Mouse (Mus musculus) forebrain, embryonic 10.5 days (tissue): ENCODE results near the gene Krt80. TPM values are rescaled to one million over a fixed set of nuclear protein-coding genes. Genes with fewer than 3 reads are reported as not detected.
A peak's percentile ranks its signal among the peaks of the same experiment; 100 is the strongest.

Source experiments
- DNase-seq: peaks from one replicate; pipeline ENCODE4 v3.0.0-alpha.2; 2017; ENCODE audit warnings: low spot score; ENCODE audit errors: extremely low spot score
- H3K27ac ChIP-seq: fragments of 300-500 bp; sonication (generic); 2 replicates; pipeline ENCODE4 v1.5.1; 2016; ENCODE audit warnings: mild to moderate bottlenecking
- H3K27me3 ChIP-seq: fragments of 300-500 bp; sonication (generic); 2 replicates; pipeline ENCODE4 v1.6.1; 2016; ENCODE audit warnings: mild to moderate bottlenecking; ENCODE audit not compliant: poor library complexity, severe bottlenecking
- H3K36me3 ChIP-seq: fragments of 300-500 bp; sonication (generic); replicated peaks from 2 replicates; pipeline ENCODE4 v1.6.1; 2016; ENCODE audit warnings: mild to moderate bottlenecking, moderate library complexity
- H3K4me1 ChIP-seq: fragments of 300-500 bp; sonication (generic); 2 replicates; pipeline ENCODE4 v1.6.1; 2016
- H3K4me3 ChIP-seq: fragments of 300-500 bp; sonication (generic); 2 replicates; pipeline ENCODE4 v1.5.1; 2016; ENCODE audit warnings: mild to moderate bottlenecking, moderate library complexity
- H3K9me3 ChIP-seq: fragments of 300-500 bp; sonication (generic); 2 replicates; pipeline ENCODE4 v1.6.1; 2016; ENCODE audit warnings: mild to moderate bottlenecking, moderate library complexity
- WGBS: fragments of 180-500 bp; shearing (Covaris S2); methylation state at CpG from one replicate; pipeline ENCODE4 v1.1.7; 2016; 5-methylcytosine and 5-hydroxymethylcytosine counted together
- polyA plus RNA-seq: library from polyadenylated mRNA; unstranded; fragments of >200 nt; fragmentation: Nextera tagmentation; extraction: Ambion mirVana; gene quantifications from 2 replicates; pipeline ENCODE4 v1.2.1, GENCODE M21; 2016

The Krt80 gene
- polyA plus RNA-seq, 1 experiment from 2014 or later: 0.07 TPM

- Histone ChIP-seq H3K27ac (0 out of 2 replicates have a peak overlapping the region, but pooled peaks have one; percentile 3), H3K27me3 (peaks cover 10% of the 10 kb centered on the region; the same call in 1 of the 2 replicates), H3K4me3 (no peak overlapping the region), H3K9me3 (peaks cover 4% of the 10 kb centered on the region; the same call in 1 of the 2 replicates), H3K36me3 (no peaks in the 10 kb centered on the region), H3K4me1 (peaks cover 26% of the 10 kb centered on the region)
- 78% methylated on average over 14 of the region's 14 CpGs for WGBS
- no peak for DNase-seq
These were observed 50.8 kb downstream of the Krt80 start for GRCm38 (mm10) chr15:101318889-101319765.

GRCm38 (mm10) chr15:101317814-101318500, 52.0 kb downstream of the Krt80 start:
- H3K36me3 ChIP-seq: no peaks in the 10 kb centered on the region
- no peaks in the 10 kb centered on the region for H3K9me3 ChIP-seq
- no peak overlapping the region for H3K4me3 ChIP-seq
- no peak overlapping the region for H3K27ac ChIP-seq
- H3K27me3 ChIP-seq: peaks cover 10% of the 10 kb centered on the region; the same call in 1 of the 2 replicates
- H3K4me1 ChIP-seq: peaks cover 26% of the 10 kb centered on the region
- WGBS: 83% methylated on average over 2 of the region's 2 CpGs
- no peak for DNase-seq

- H3K36me3 ChIP-seq: no peaks in the 10 kb centered on the region
- peaks cover 10% of the 10 kb centered on the region; the same call in 1 of the 2 replicates for H3K27me3 ChIP-seq
- DNase-seq: no peak
- H3K27ac ChIP-seq: no peak overlapping the region
- H3K4me1 ChIP-seq: peaks cover 26% of the 10 kb centered on the region
- H3K9me3 ChIP-seq: no peaks in the 10 kb centered on the region
- WGBS: 83% methylated on average over 18 of the region's 18 CpGs
- H3K4me3 ChIP-seq: no peak overlapping the region
These were observed 52.8 kb downstream of the Krt80 start for GRCm38 (mm10) chr15:101316913-101317813.

GRCm38 (mm10) chr15:101316279-101316912, 53.6 kb downstream of the Krt80 start:
- Histone ChIP-seq H3K27me3 (peaks cover 10% of the 10 kb centered on the region; the same call in 1 of the 2 replicates), H3K4me1 (peaks cover 26% of the 10 kb centered on the region), H3K4me3 (peak overlapping the region; percentile 37), H3K36me3 (no peaks in the 10 kb centered on the region), H3K27ac (peak overlapping the region; percentile 48), H3K9me3 (no peaks in the 10 kb centered on the region)
- no peak for DNase-seq
- WGBS: 74% methylated on average over 13 of the region's 13 CpGs

- peak overlapping the region; percentile 37 for H3K4me3 ChIP-seq
These were observed 54.1 kb downstream of the Krt80 start for GRCm38 (mm10) chr15:101315832-101316231.

DNA sequence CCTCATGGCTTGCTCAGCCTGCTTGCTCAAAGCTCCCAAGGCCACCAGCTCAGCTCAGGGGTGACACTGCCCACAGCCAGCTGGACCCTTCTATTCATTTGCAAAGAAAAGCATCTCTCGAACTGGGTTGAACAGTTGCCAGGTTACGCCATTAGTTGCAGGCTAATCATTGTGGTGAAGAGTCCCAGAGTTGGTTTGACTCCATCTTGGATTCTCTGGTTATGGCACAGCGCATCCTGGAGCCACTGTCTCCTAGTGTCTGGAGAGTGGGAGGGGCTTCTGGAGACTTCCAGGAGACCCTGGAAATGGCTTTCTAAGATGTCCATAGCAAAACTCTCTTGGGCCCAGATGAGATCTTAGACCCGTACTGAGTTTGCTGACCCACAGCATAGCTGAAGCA, 54.6 kb downstream of the Krt80 start:
- Histone ChIP-seq H3K27me3 (peaks cover 10% of the 10 kb centered on the region; the same call in 1 of the 2 replicates), H3K36me3 (no peaks in the 10 kb centered on the region), H3K4me3 (peak overlapping the region; percentile 37; the same call in 1 of the 2 replicates), H3K9me3 (no peaks in the 10 kb centered on the region), H3K27ac (peak overlapping the region; percentile 48; the same call in 1 of the 2 replicates), H3K4me1 (peaks cover 26% of the 10 kb centered on the region)
- no peak for DNase-seq
- 93% methylated on average over 4 of the region's 4 CpGs for WGBS

More at GRCm38 (mm10) chr15:101315832-101316231, 54.1 kb downstream of the Krt80 start:
- Histone ChIP-seq H3K27me3 (peaks cover 10% of the 10 kb centered on the region; the same call in 1 of the 2 replicates), H3K27ac (peak overlapping the region; percentile 48), H3K36me3 (no peaks in the 10 kb centered on the region), H3K4me1 (peaks cover 26% of the 10 kb centered on the region), H3K9me3 (no peaks in the 10 kb centered on the region)
- 5% methylated on average over 11 of the region's 11 CpGs for WGBS
- peak; percentile 85 for DNase-seq

DNA sequence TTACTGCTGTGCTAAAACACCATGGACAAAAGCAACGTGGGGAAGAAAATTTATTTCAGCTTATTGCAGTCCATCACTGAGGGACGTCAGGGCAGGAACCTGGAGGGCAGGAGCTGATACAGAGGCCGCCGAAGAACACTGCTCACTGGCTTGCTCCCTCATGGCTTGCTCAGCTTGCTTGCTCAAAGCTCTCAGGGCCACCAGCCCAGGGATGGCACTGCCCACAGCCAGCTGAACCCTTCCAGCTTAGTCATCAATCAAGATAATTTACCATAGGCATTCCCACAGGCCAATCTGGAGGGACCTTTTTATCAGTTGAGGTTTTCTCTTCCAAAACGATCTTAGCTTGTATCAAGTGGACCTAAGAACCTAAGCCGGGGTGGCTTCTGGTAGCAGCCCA, 58.0 kb downstream of the Krt80 start:
- no peak overlapping the region for H3K27ac ChIP-seq
- no peak overlapping the region for H3K4me3 ChIP-seq
- no peak for DNase-seq
- no peaks in the 10 kb centered on the region for H3K9me3 ChIP-seq
- H3K4me1 ChIP-seq: peaks cover 33% of the 10 kb centered on the region
- peaks cover 5% of the 10 kb centered on the region; the same call in 1 of the 2 replicates for H3K27me3 ChIP-seq
- no peaks in the 10 kb centered on the region for H3K36me3 ChIP-seq
- 86% methylated on average over 6 of the region's 6 CpGs for WGBS

- no peak overlapping the region for H3K4me3 ChIP-seq
- WGBS: 71% methylated on average over 14 of the region's 15 CpGs
- no peak for DNase-seq
- H3K9me3 ChIP-seq: no peaks in the 10 kb centered on the region
- H3K27ac ChIP-seq: no peak overlapping the region
- peaks cover 28% of the 10 kb centered on the region for H3K4me1 ChIP-seq
- no peaks in the 10 kb centered on the region for H3K27me3 ChIP-seq
- H3K36me3 ChIP-seq: no peaks in the 10 kb centered on the region
These were observed 58.7 kb downstream of the Krt80 start for GRCm38 (mm10) chr15:101311087-101311770.

- no peaks in the 10 kb centered on the region for H3K27me3 ChIP-seq
- H3K36me3 ChIP-seq: no peaks in the 10 kb centered on the region
- H3K9me3 ChIP-seq: no peaks in the 10 kb centered on the region
- H3K4me3 ChIP-seq: no peak overlapping the region
- no peak for DNase-seq
- WGBS: 56% methylated on average over 5 of the region's 5 CpGs
- no peak overlapping the region for H3K27ac ChIP-seq
- H3K4me1 ChIP-seq: peaks cover 17% of the 10 kb centered on the region
These were observed 60.5 kb downstream of the Krt80 start for GRCm38 (mm10) chr15:101309493-101309892.

DNA sequence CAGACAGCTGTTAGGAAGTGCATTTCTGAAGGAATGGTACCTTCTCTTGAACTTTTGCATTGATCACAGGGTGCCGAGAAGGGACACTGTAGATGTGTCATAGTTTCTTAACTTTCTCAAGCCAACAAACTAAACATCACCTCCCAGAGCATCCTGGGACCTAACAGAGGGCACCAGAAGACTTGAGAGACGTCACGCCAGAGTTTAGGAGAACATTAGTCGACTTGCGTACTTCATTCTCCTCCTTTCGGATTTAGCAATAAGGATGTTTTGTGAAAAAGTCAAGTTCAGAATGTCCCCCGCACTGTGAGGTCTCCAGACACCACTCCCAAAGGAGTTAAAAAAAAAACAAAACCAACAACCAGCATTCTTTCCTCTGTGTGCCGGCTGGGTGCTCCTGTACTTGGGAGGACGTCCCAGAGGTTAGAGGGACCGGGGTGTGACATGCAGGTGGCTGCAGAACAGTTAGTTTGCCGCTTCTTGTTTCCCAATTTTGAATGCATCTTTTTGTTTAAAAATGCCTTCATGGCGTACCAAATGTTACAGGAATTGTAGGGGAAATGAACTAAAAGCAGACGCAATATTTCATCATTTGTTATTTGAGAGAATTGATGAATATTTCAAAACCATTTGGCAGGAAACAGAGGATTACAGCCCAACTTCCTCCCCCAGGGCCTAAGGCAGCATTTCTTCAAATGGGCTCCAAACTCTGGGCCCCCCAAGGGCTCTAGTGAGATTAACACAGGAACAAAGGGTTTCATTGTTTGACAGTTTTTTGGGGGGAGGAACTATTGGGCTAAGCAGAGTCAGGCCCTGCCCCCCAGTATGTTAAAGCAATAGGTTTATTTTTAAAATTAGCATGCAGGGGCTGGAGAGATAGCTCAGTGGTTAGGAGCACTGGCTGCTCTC, 61.3 kb downstream of the Krt80 start:
- H3K27me3 ChIP-seq: no peaks in the 10 kb centered on the region
- H3K27ac ChIP-seq: no peak overlapping the region
- WGBS: 60% methylated on average over 13 of the region's 13 CpGs
- H3K9me3 ChIP-seq: no peaks in the 10 kb centered on the region
- no peaks in the 10 kb centered on the region for H3K36me3 ChIP-seq
- DNase-seq: no peak
- H3K4me3 ChIP-seq: no peak overlapping the region
- H3K4me1 ChIP-seq: peaks cover 17% of the 10 kb centered on the region
